Mouse (Mus musculus) c-Kit-negative CD71-positive TER-119-positive erythroid progenitor cells, embryonic 14.5 days (primary cell): ENCODE results near the gene Armc9.

Source experiments
- DNase-seq: peaks from one replicate; pipeline ENCODE4 v3.0.0-alpha.2; 2013; ENCODE audit warnings: low read depth, low spot score

Gene Armc9

GRCm38 (mm10) chr1:86217976-86218375 is 63.4 kb downstream of the Armc9 start:
- no peak for DNase-seq

GRCm38 (mm10) chr1:86225195-86225594 is 70.6 kb downstream of the Armc9 start:
- no peak for DNase-seq

- no peak for DNase-seq
Measured at GRCm38 (mm10) chr1:86228653-86229052, 74.1 kb downstream of the Armc9 start.

- no peak for DNase-seq
Measured at GRCm38 (mm10) chr1:86229184-86229829, 74.7 kb downstream of the Armc9 start.

GRCm38 (mm10) chr1:86232631-86233030 is 78.1 kb downstream of the Armc9 start:
- DNase-seq, result no peak

GRCm38 (mm10) chr1:86233808-86234207 is 79.2 kb downstream of the Armc9 start:
- DNase-seq, result no peak

GRCm38 (mm10) chr1:86235118-86235517 is 80.5 kb downstream of the Armc9 start:
- no peak for DNase-seq

- no peak for DNase-seq
Measured at GRCm38 (mm10) chr1:86236442-86236841, 81.9 kb downstream of the Armc9 start.

- no peak for DNase-seq
Measured at GRCm38 (mm10) chr1:86239010-86239409, 84.4 kb downstream of the Armc9 start.

GRCm38 (mm10) chr1:86239871-86240270 is 85.3 kb downstream of the Armc9 start:
- DNase-seq, result no peak

- no peak for DNase-seq
Measured at GRCm38 (mm10) chr1:86240959-86241358, 86.4 kb downstream of the Armc9 start.

- no peak for DNase-seq
Measured at GRCm38 (mm10) chr1:86243490-86243889, 88.9 kb downstream of the Armc9 start.

- no peak for DNase-seq
Measured at GRCm38 (mm10) chr1:86245301-86246085, 90.9 kb downstream of the Armc9 start.

GRCm38 (mm10) chr1:86253410-86253809 is 98.8 kb downstream of the Armc9 start:
- DNase-seq, result no peak

GRCm38 (mm10) chr1:86256311-86256710 is 101.7 kb downstream of the Armc9 start:
- no peak for DNase-seq

- no peak for DNase-seq
Measured at GRCm38 (mm10) chr1:86257228-86257627, 102.6 kb downstream of the Armc9 start.

GRCm38 (mm10) chr1:86258171-86258824 is 103.7 kb downstream of the Armc9 start:
- DNase-seq, result no peak

- no peak for DNase-seq
Measured at GRCm38 (mm10) chr1:86263564-86264339, 109.2 kb downstream of the Armc9 start.

GRCm38 (mm10) chr1:86265060-86265459 is 110.5 kb downstream of the Armc9 start:
- DNase-seq, result no peak

- no peak for DNase-seq
Measured at GRCm38 (mm10) chr1:86268492-86269189, 114.1 kb downstream of the Armc9 start.

GRCm38 (mm10) chr1:86269190-86269508 is 114.6 kb downstream of the Armc9 start:
- DNase-seq, result no peak
